Mouse (Mus musculus): ENCODE measurements around the gene Acvr1b.

Gene Acvr1b

GRCm38 (mm10) chr15:101230995-101231647, 57.3 kb downstream of the Acvr1b start:
- peak in 1 of 2 experiments; percentile 20 for DNase-seq (ENCODE audit: low spot score in 2 of 2)

GRCm38 (mm10) chr15:101231648-101232180, 57.8 kb downstream of the Acvr1b start:
- no peak for DNase-seq (ENCODE audit: low spot score in 2 of 2)

- DNase-seq (ENCODE audit: low spot score in 2 of 2): no peak
Observed at GRCm38 (mm10) chr15:101232607-101233006, 58.7 kb downstream of the Acvr1b start.

GRCm38 (mm10) chr15:101233183-101233582, 59.3 kb downstream of the Acvr1b start:
- no peak for DNase-seq (ENCODE audit: low spot score in 2 of 2)

- DNase-seq (ENCODE audit: low spot score in 2 of 2): no peak
Observed at GRCm38 (mm10) chr15:101233641-101234275, 59.9 kb downstream of the Acvr1b start.

GRCm38 (mm10) chr15:101234611-101235341, 60.9 kb downstream of the Acvr1b start:
- DNase-seq (ENCODE audit: low spot score in 2 of 2): no peak

GRCm38 (mm10) chr15:101235342-101235698, 61.5 kb downstream of the Acvr1b start:
- no peak for DNase-seq (ENCODE audit: low spot score in 2 of 2)

GRCm38 (mm10) chr15:101235728-101236327, 62.0 kb downstream of the Acvr1b start:
- DNase-seq (ENCODE audit: low spot score in 2 of 2): no peak

- peak; percentile 51 to 68 for DNase-seq (ENCODE audit: low spot score in 2 of 2)
Observed at GRCm38 (mm10) chr15:101236878-101237277, 63.0 kb downstream of the Acvr1b start.

GRCm38 (mm10) chr15:101238885-101239511, 65.1 kb downstream of the Acvr1b start:
- DNase-seq (ENCODE audit: low spot score in 2 of 2): peak in 1 of 2 experiments; percentile 51

GRCm38 (mm10) chr15:101239821-101240220, 66.0 kb downstream of the Acvr1b start:
- DNase-seq (ENCODE audit: low spot score in 2 of 2): no peak

- peak; percentile 62 to 75 for DNase-seq (ENCODE audit: low spot score in 2 of 2)
Observed at GRCm38 (mm10) chr15:101240799-101241204, 66.9 kb downstream of the Acvr1b start.

- no peak for DNase-seq (ENCODE audit: low spot score in 2 of 2)
Observed at GRCm38 (mm10) chr15:101241236-101241635, 67.4 kb downstream of the Acvr1b start.

- no peak for DNase-seq (ENCODE audit: low spot score in 2 of 2)
Observed at GRCm38 (mm10) chr15:101241853-101242252, 68.0 kb downstream of the Acvr1b start.

GRCm38 (mm10) chr15:101242645-101243044, 68.8 kb downstream of the Acvr1b start:
- DNase-seq (ENCODE audit: low spot score in 2 of 2): no peak

- DNase-seq (ENCODE audit: low spot score in 2 of 2): no peak
Observed at GRCm38 (mm10) chr15:101244012-101244411, 70.1 kb downstream of the Acvr1b start.

GRCm38 (mm10) chr15:101246231-101247154, 72.6 kb downstream of the Acvr1b start:
- DNase-seq (ENCODE audit: low spot score in 2 of 2): peak; percentile 76 to 82

- DNase-seq (ENCODE audit: low spot score in 2 of 2): no peak
Observed at GRCm38 (mm10) chr15:101247155-101247498, 73.3 kb downstream of the Acvr1b start.

GRCm38 (mm10) chr15:101248029-101248710, 74.3 kb downstream of the Acvr1b start:
- no peak for DNase-seq (ENCODE audit: low spot score in 2 of 2)

GRCm38 (mm10) chr15:101250220-101250800, 76.4 kb downstream of the Acvr1b start:
- no peak for DNase-seq (ENCODE audit: low spot score in 2 of 2)

Measured in spleen, postnatal 14 days (tissue).